Mouse (Mus musculus) thymus, postnatal 14 days (tissue): ENCODE data around the gene Pip5k1b.
A peak's percentile ranks its signal among the peaks of the same experiment; 100 is the strongest.

Source experiments
- DNase-seq: peaks from one replicate; pipeline ENCODE4 v3.0.0; 2021

Pip5k1b gene

DNA sequence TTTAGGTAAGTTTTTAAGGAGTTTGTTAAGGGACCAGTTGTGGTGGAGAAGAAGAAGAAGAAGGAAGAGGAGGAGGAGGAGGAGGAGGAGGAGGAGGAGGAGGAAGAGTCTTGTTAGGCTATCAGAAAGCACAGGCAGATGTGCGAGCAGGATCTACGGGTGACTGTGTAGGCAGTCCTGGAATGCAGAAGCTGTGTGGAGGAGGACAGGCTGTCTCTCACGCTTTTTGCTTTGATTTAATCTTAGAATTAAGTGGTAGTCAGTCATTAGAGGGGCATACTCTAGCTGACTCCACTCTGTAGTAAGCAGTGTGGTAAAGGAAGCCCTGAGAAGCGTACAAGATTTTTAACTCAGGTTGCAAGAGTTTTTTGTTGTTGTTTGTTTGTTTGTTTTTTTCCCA is 86.5 kb downstream of the Pip5k1b start:
- no peak for DNase-seq

DNA sequence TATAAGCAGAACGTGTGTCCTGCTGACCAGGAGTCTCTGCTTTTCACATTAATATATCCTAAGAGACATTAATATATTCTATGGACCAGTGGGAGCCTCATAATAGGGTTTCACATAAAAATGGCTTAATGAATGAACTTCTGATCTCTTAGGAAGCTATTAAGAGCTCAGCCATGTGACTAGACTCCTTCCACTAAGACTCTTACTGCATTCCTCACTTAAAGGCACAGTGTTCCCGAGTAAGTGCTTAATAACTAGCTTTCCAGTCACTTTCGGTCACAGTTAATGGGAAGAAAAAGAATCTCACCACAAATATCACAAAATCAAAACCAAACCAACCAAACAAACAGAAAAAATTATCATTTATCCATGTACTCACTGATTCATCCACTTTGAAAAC is 87.1 kb downstream of the Pip5k1b start:
- DNase-seq: no peak

DNA sequence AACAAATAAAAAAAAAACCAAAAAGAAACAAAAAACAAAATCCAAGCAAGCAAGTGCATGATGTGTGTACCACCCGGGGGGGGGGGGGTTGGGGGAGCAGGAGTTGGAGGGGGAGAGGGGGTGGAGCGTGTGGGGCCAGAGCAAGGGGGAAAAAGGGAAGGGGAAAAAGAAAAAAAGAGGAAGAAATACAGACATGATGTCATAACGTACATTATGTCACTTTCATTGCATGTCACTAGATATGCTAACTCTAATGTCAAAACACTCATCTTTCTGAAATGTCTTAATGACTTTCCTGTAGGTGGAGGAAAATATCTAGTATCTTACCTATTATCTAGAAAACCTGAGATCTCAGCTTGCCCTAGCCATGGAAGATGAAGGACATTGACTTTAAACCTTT is 92.7 kb downstream of the Pip5k1b start:
- no peak for DNase-seq

DNA sequence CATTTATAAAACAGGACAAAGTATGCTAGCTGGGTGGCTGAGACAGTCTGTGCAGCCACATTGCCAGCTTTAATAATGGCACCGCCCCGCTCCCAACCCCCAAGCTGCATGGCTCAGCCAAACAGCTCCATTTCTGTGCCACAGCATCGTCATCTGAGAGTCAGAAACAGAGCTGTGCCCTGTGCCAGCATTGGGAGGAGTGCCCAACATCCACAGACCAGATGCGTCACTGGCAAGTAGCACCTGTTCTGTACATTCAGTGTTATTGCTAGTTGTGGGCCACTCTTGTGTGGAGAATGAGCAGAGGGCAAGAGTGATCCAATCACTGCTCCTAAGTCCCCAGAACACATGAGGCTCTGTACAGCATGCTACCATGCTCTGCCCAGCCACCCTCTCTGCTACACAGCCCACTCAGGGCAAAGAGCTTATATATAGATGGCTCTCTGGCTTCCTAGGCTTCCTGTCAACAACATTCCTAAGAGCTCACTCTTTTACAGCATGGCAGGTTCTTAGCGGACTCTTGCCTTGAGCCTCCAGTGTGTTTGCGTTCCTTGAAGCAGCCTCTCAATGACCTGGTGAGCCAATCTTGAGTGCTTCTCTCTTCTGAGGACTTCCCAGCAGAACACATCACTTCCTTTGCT is 99.0 kb downstream of the Pip5k1b start:
- no peak for DNase-seq

GRCm38 (mm10) chr19:24455249-24455960 is 100.3 kb downstream of the Pip5k1b start:
- DNase-seq: no peak

GRCm38 (mm10) chr19:24454451-24454850 is 101.2 kb downstream of the Pip5k1b start:
- no peak for DNase-seq

- no peak for DNase-seq
Measured at GRCm38 (mm10) chr19:24453379-24453778, 102.3 kb downstream of the Pip5k1b start.

DNA sequence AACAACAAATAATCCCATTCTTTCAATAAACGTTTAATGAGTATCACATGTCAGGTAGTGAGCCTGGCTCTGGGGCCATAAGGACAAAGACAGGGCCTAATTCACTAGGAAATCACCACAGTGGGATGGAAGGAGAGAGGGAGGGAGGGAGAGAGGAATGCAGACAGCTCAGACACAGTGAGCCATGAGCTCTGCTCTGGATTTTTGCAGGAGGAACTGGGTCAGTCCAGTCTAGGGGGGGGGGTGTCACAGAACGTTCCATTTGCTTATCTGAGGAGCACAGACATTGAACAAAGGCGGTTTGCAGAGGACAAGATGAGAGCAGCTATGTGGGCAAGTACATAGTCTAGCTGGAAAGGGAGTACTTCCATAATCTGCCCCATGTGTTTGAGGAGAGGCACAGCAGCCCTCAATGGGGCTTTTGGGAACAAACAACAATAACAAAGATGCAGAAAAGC is 103.2 kb downstream of the Pip5k1b start:
- DNase-seq: no peak

DNA sequence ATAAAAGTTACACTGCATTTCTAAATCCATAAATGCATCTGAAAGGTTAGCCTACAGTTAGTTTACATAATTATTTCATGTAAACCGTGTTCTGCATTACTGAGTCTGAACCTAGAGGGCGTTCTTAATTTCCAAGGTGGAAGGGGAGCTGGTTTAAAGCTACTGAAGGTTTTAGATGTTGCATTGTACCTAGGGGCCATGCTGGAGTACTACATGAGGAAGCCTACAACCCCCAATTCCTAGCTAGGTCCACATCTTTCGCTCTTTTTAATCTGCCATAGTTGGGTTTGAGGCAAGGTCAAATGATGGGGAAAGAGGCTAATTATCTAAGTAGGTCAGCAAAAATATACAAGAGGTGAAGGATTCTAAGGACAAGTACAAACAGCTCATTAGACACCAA is 104.0 kb downstream of the Pip5k1b start:
- no peak for DNase-seq

DNA sequence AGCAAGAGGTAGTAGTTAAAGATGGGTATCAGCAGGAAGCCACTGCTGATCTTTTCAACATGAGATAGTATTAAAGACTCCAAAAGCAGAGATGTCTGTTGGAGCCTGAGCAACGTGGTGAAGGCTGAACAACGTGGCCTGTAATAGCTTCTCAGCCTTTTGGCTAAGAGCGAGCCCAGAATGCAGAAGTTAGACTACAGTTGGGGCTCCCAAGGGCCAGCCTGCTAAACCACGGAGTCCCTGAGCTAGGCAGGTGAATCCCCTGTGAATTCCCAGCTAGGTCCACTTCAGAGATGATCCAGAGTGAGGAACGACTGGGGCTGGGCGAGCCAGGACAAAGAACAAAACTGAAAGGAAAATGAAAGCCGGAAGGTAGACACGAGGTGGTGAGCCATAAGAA is 104.9 kb downstream of the Pip5k1b start:
- no peak for DNase-seq

- no peak for DNase-seq
Measured at GRCm38 (mm10) chr19:24444322-24444721, 111.3 kb downstream of the Pip5k1b start.

GRCm38 (mm10) chr19:24439715-24440114 is 116.0 kb downstream of the Pip5k1b start:
- DNase-seq: no peak

DNA sequence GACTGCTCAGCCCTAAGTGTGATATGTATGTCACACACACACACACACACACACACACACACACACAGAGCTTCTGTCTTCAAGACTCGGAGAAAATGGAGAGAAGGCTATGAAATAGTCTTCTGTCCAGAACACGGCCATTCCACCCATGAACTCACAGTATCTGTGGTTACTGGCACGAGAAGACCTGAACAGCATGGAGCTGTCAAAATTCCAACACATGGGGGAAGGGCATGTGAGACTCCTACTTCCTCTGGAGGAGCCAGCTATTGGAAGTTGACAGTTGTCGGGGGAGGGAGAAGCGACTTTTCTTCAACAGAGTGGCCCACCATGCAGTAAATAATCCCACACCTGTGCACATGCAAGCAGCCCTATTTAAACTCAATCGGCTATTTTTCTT is 121.4 kb downstream of the Pip5k1b start:
- no peak for DNase-seq

DNA sequence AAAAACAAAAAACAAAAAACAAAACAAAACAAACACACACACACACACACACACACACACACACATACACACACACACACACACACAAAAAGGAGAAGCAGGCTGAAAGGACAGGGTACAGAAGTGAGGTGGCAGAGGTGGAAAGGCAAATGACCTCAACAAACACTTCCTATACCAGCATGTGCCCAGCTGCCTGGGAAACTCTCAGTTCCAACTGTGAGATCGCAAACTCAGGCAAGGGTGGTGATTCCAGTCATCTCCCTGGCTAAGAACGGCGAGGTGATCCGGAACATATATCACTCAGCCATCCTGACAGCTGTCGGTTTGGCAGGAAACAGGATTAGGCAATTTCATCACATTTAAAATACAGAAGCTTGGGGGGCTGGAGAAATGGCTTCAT is 123.2 kb downstream of the Pip5k1b start:
- DNase-seq: no peak

DNA sequence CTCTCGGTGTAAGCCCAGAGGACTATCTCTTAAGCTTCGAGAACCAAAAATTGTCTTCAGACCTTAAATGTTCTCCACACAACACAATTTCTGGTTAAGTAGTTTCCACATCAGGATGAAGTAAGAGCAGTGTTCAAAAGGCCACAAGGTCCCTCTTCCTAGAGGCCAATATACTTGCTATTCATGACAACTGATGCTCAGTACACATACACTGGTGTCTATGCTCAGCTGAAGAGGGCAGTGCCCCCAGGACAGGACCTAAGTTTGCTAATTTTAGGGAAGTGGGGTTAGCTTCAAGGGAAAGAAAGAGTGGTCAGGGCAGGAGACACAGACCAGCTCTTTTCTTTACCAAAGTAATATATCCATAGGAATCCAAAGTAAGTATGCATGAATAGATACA is 124.3 kb downstream of the Pip5k1b start:
- no peak for DNase-seq

DNA sequence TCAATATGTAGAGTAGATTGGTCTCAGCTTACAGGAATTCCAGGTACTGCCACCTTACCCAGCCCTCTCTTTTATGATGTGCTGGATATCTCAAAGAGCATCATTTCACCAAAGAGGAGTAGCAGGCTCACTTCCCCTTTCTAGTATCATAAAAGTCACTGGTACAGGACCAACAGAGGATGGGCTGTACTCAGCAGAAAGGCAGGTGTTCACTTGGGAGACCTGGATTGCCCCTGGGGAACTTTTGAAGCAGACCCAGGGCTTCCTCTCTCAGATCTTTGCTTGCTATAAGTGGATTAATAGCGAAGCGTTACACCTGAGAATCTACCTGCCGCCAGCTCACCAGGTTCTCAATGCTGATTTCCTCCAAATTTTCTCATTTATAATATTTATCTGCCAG is 127.7 kb downstream of the Pip5k1b start:
- no peak for DNase-seq

- DNase-seq: no peak
Measured at GRCm38 (mm10) chr19:24427258-24427657, 128.4 kb downstream of the Pip5k1b start.

DNA sequence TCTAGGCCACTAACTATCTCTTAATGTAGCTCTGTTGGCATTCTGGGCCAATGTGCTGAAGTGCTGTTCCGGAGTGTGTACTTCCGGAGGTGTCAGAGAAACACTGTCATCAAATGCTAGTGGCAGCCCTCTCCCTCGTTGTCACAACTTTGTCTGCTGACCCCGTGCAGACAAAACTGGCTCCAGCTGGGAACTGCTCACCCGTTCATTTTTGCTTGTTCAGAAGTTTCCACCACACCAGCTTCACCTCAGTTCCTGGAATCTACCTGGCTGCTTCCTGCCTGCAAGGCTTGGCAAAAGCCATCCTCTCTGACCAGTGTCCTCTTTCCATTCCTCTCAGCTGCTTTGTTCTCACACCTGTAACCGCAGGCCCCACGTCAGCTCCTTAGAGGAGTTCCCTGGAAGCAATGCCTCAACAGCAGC is 128.9 kb downstream of the Pip5k1b start:
- DNase-seq: no peak

GRCm38 (mm10) chr19:24418030-24418429 is 137.6 kb downstream of the Pip5k1b start:
- DNase-seq: no peak

GRCm38 (mm10) chr19:24417659-24418004 is 138.0 kb downstream of the Pip5k1b start:
- DNase-seq: no peak

- peak; percentile 5 for DNase-seq
Measured at GRCm38 (mm10) chr19:24416975-24417658, 138.6 kb downstream of the Pip5k1b start.

GRCm38 (mm10) chr19:24415778-24416621 is 139.7 kb downstream of the Pip5k1b start:
- peak; percentile 58 for DNase-seq

DNA sequence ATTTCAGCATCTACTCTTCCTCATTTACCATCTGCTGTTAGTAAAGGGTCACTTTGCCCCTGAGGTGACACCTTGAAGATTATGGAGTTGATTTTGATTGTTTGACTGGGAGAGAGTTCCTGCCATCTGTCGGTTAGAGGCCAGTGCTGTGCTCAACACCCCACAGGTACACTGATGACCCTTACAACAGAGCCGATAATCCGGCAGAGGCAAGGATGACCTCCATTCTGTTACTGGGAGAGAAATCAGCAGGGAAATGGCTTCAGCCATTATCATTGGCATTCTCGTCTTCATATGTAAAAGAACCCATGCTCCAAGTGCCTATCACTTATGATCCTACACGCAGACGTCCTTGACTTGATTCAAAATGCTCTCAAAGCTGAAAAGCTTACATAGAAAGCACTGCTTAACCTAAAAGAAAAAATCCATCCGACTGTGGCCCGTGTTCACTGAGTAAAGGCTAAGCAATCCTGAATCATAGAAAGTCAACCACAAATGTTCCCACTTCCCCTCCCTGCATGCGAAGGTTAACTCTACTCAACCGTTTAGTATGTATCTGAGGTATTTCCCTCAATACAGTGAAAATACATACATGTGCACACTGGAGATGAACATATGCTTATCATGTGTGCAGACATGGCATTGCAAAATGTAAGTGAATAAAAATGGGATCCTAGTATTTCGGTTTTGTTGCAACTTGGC is 146.7 kb downstream of the Pip5k1b start:
- DNase-seq: no peak
